Mouse (Mus musculus) CH12.LX (cell line): ENCODE measurements at regions not wholly inside any gene's neighbourhood (a gene's known extent, or its start where the extent isn't known, plus 50 kb on each side); places are given as distances from the start of the nearest gene placed in this dataset.

Source experiments
- DNase-seq: peaks from one replicate; pipeline ENCODE4 v3.0.0-alpha.2; 2013; ENCODE audit errors: extremely low read depth
- H3K27ac ChIP-seq: 2 replicates; pipeline ENCODE4 v1.5.1; 2012; ENCODE audit warnings: low read depth, mild to moderate bottlenecking, control low read depth, moderate library complexity; ENCODE audit not compliant: insufficient read depth
- H3K27me3 ChIP-seq: replicated peaks from 2 replicates; pipeline ENCODE3; 2012; ENCODE audit warnings: inconsistent platforms
- H3K36me3 ChIP-seq, 2 experiments: replicated peaks in 1 of 2; 2 replicates each; pipeline versions ENCODE3 to v1.6.1; 2012; ENCODE audit warnings: inconsistent platforms in 1 of 2, low read length in 1 of 2, mild to moderate bottlenecking in 1 of 2, mixed read lengths in 1 of 2, moderate library complexity in 1 of 2; ENCODE audit not compliant: control insufficient read depth in 1 of 2, insufficient read depth in 1 of 2
- H3K4me1 ChIP-seq, 2 experiments: 2 replicates each; pipeline ENCODE4 v1.6.1; 2012; ENCODE audit warnings: inconsistent platforms in 1 of 2, moderate library complexity in 1 of 2; ENCODE audit not compliant: insufficient read depth in 2 of 2, control insufficient read depth in 1 of 2
- H3K4me2 ChIP-seq: 2 replicates; pipeline ENCODE4 v1.6.1; 2012; ENCODE audit warnings: low read depth, mild to moderate bottlenecking, control low read depth; ENCODE audit not compliant: poor library complexity, insufficient read depth, severe bottlenecking
- H3K4me3 ChIP-seq, 3 experiments: fragments of 150-350 bp in 1 of 3; sonication (generic) in 1 of 3; replicated peaks in 1 of 3; 2 replicates each; pipeline versions ENCODE3 to v1.5.1; 2011 to 2012; ENCODE audit warnings: low read depth in 2 of 3, low read length in 2 of 3, mild to moderate bottlenecking in 2 of 3, moderate library complexity in 2 of 3, control low read depth in 1 of 3, improper control_type of control experiment in 1 of 3, inconsistent platforms in 1 of 3, mixed read lengths in 1 of 3; ENCODE audit not compliant: poor library complexity in 1 of 3
- H3K79me2 ChIP-seq: replicated peaks from 2 replicates; pipeline ENCODE4 v1.6.1; 2012; ENCODE audit warnings: mild to moderate bottlenecking, moderate library complexity; ENCODE audit not compliant: control insufficient read depth, poor library complexity, insufficient read depth, severe bottlenecking; ENCODE audit errors: extremely low read depth
- H3K9ac ChIP-seq: 2 replicates; pipeline ENCODE4 v1.6.1; 2012; ENCODE audit warnings: low read depth, mild to moderate bottlenecking, control low read depth, moderate library complexity; ENCODE audit not compliant: insufficient read depth
- H3K9me3 ChIP-seq: replicated peaks from 2 replicates; pipeline ENCODE3; 2012; ENCODE audit warnings: low read length, inconsistent platforms, mixed read lengths
- BHLHE40 ChIP-seq: IDR thresholded peaks from 2 replicates; pipeline ENCODE4 v1.6.1; 2011; ENCODE audit warnings: mild to moderate bottlenecking, low read depth, low read length, improper control_type of control experiment
- CHD1 ChIP-seq: IDR thresholded peaks from 2 replicates; pipeline ENCODE4 v1.6.1; 2012; ENCODE audit warnings: low read depth, low read length, improper control_type of control experiment, inconsistent platforms
- CHD2 ChIP-seq: IDR thresholded peaks from 2 replicates; pipeline ENCODE4 v1.6.1; 2011; ENCODE audit warnings: low read length, improper control_type of control experiment
- ELF1 ChIP-seq: IDR thresholded peaks from 2 replicates; pipeline ENCODE4 v1.6.1; 2014; ENCODE audit warnings: low read depth, mild to moderate bottlenecking, inconsistent platforms, low read length, improper control_type of control experiment
- EP300 ChIP-seq: IDR thresholded peaks from 2 replicates; pipeline ENCODE4 v1.6.1; 2011; ENCODE audit warnings: low read length, improper control_type of control experiment
- ETS1 ChIP-seq: conservative IDR thresholded peaks from 2 replicates; pipeline ENCODE4 v1.6.1; 2012; ENCODE audit warnings: low read depth, mild to moderate bottlenecking, inconsistent platforms, low read length, improper control_type of control experiment, moderate library complexity
- GABPA ChIP-seq: IDR thresholded peaks from 2 replicates; pipeline ENCODE4 v1.6.1; 2012; ENCODE audit warnings: low read depth, low read length, improper control_type of control experiment, inconsistent platforms; ENCODE audit not compliant: insufficient replicate concordance
- HCFC1 ChIP-seq: IDR thresholded peaks from 2 replicates; pipeline ENCODE4 v1.6.1; 2012; ENCODE audit warnings: low read depth, mild to moderate bottlenecking, inconsistent platforms, low read length, improper control_type of control experiment
- IRF4 ChIP-seq: IDR thresholded peaks from 2 replicates; pipeline ENCODE4 v1.6.1; 2014; ENCODE audit warnings: low read depth, mild to moderate bottlenecking, inconsistent platforms, low read length, improper control_type of control experiment
- MAFK ChIP-seq: IDR thresholded peaks from 2 replicates; pipeline ENCODE4 v1.6.1; 2011; ENCODE audit warnings: low read length, improper control_type of control experiment; ENCODE audit not compliant: insufficient replicate concordance
- MAX ChIP-seq: IDR thresholded peaks from 2 replicates; pipeline ENCODE4 v1.6.1; 2011; ENCODE audit warnings: low read length, improper control_type of control experiment
- MAZ ChIP-seq: IDR thresholded peaks from 2 replicates; pipeline ENCODE4 v1.6.1; 2012; ENCODE audit warnings: low read depth, mild to moderate bottlenecking, inconsistent platforms, low read length, improper control_type of control experiment, moderate library complexity
- MEF2A ChIP-seq: IDR thresholded peaks from 2 replicates; pipeline ENCODE4 v1.6.1; 2014; ENCODE audit warnings: low read depth, mild to moderate bottlenecking, inconsistent platforms, low read length, improper control_type of control experiment, borderline replicate concordance
- MXI1 ChIP-seq: IDR thresholded peaks from 2 replicates; pipeline ENCODE4 v1.6.1; 2011; ENCODE audit warnings: mild to moderate bottlenecking, low read depth, low read length, improper control_type of control experiment
- NRF1 ChIP-seq: IDR thresholded peaks from 2 replicates; pipeline ENCODE4 v1.6.1; 2014; ENCODE audit warnings: low read depth, mild to moderate bottlenecking, inconsistent platforms, low read length, improper control_type of control experiment, moderate library complexity
- POLR2AphosphoS2 ChIP-seq: IDR thresholded peaks from 2 replicates; pipeline ENCODE4 v1.6.1; 2011; ENCODE audit warnings: low read depth, low read length, improper control_type of control experiment
- RCOR1 ChIP-seq: conservative IDR thresholded peaks from 2 replicates; pipeline ENCODE4 v1.6.1; 2012; ENCODE audit warnings: low read depth, mild to moderate bottlenecking, inconsistent platforms, low read length, improper control_type of control experiment
- SIN3A ChIP-seq: IDR thresholded peaks from 2 replicates; pipeline ENCODE4 v1.6.1; 2012; ENCODE audit warnings: low read length, improper control_type of control experiment, inconsistent platforms
- SMC3 ChIP-seq: IDR thresholded peaks from 2 replicates; pipeline ENCODE4 v1.6.1; 2011; ENCODE audit warnings: low read depth, low read length, improper control_type of control experiment
- TCF12 ChIP-seq: IDR thresholded peaks from 2 replicates; pipeline ENCODE4 v1.6.1; 2014; ENCODE audit warnings: low read depth, mild to moderate bottlenecking, inconsistent platforms, low read length, improper control_type of control experiment
- UBTF ChIP-seq: IDR thresholded peaks from 2 replicates; pipeline ENCODE4 v1.6.1; 2012; ENCODE audit warnings: low read depth, mild to moderate bottlenecking, inconsistent platforms, low read length, improper control_type of control experiment, moderate library complexity
- USF1 ChIP-seq: IDR thresholded peaks from 2 replicates; pipeline ENCODE4 v1.6.1; 2014; ENCODE audit warnings: low read depth, mild to moderate bottlenecking, inconsistent platforms, low read length, improper control_type of control experiment
- USF2 ChIP-seq: conservative IDR thresholded peaks from 2 replicates; pipeline ENCODE4 v1.6.1; 2011; ENCODE audit warnings: low read depth, low read length, improper control_type of control experiment
- ZC3H11A ChIP-seq: IDR thresholded peaks from 2 replicates; pipeline ENCODE4 v1.6.1; 2012; ENCODE audit warnings: low read depth, mild to moderate bottlenecking, inconsistent platforms, low read length, improper control_type of control experiment
- ZKSCAN1 ChIP-seq: IDR thresholded peaks from 2 replicates; pipeline ENCODE4 v1.6.1; 2012; ENCODE audit warnings: low read depth, inconsistent platforms, low read length, improper control_type of control experiment, borderline replicate concordance
- dilution Hi-C: fragments of 300-500 bp; cut with MboI; formaldehyde crosslinking; loops from 2 replicates; pipeline ENCODE4 v1.14.3; 2020; ENCODE audit warnings: low sequenced_read_pairs; ENCODE audit not compliant: extremely low pct_unique_long_range_greater_than_20kb, extremely low pct_ligation_motif_present
- in situ Hi-C: fragments of 300-500 bp; cut with MboI; formaldehyde crosslinking; loops from 3 replicates; pipeline ENCODE4 v1.14.3; 2019; ENCODE audit warnings: low sequenced_read_pairs, low pct_ligation_motif_present, low pct_unique_long_range_greater_than_20kb, mixed read lengths

DNA sequence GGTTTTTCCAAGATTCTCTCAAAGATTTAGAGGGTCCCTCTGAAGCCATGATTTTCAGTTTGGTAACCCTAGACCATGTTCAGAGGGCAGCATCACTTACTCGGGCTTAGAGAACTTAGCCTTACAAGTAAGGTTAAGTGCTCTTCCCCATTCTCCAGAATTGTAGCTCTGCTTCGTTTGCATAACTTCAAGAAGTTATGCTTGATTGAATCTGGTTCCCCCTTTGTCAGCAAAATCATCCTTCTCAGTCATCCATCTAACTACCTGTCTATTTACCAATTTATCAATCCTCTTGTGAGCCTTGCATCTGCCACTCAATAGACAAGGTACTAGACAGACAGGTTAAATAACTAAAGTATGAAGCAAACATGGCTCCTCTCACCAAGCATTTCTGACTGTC lies 856.1 kb upstream of the Cited2 start:
- no peaks in the 10 kb centered on the region for H3K27me3 ChIP-seq
- H3K4me2 ChIP-seq, result no peak overlapping the region
- H3K36me3 ChIP-seq, result no peaks in the 10 kb centered on the region
- H3K79me2 ChIP-seq, result no peaks in the 10 kb centered on the region
- TF ChIP-seq RCOR1 (no peak), MAFK (peak; percentile 80)
- H3K27ac ChIP-seq, result no peak overlapping the region
- dilution Hi-C loops (no loop called here), in situ Hi-C loops (no loop called here)
- no peak overlapping the region for H3K9ac ChIP-seq
- H3K4me3 ChIP-seq, result no peak overlapping the region
- peaks cover 0 to 8% of the 10 kb centered on the region in 2 experiments; a peak in 1 of 4 replicates for H3K4me1 ChIP-seq
- peak; percentile 46 for DNase-seq
- peaks cover 2% of the 10 kb centered on the region for H3K9me3 ChIP-seq

DNA sequence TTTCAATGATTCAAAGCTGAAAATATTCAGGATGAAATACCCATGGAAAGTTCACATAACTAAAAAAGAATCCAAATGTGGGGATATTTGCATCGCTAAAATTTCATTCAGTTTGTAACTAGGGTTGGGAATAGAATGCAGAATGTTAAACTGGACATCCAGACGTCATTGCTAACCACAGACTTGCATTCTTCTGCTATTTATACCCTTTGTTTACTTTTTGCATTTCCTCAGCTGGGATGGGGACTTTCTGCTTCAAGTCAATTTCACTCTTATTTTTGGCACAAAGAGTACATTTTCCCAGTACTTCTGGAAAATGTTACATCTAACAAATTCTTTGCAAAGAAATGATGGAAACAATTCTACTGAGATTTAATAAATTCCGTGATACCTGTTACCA lies 848.9 kb upstream of the Cited2 start:
- in situ Hi-C loops, result no loop called here
- dilution Hi-C loops, result no loop called here
- TF ChIP-seq SMC3 (no peak), ETS1 (peak; percentile 79; the same call in 1 of the 2 replicates), EP300 (peak; percentile 62; the same call in 1 of the 2 replicates), SIN3A (no peak), GABPA (no peak), TCF12 (peak; percentile 32; the same call in 1 of the 2 replicates), BHLHE40 (peak; percentile 32; the same call in 1 of the 2 replicates), MEF2A (peak; percentile 96)
- TF ChIP-seq, all 38 proteins: peak for 5

DNA sequence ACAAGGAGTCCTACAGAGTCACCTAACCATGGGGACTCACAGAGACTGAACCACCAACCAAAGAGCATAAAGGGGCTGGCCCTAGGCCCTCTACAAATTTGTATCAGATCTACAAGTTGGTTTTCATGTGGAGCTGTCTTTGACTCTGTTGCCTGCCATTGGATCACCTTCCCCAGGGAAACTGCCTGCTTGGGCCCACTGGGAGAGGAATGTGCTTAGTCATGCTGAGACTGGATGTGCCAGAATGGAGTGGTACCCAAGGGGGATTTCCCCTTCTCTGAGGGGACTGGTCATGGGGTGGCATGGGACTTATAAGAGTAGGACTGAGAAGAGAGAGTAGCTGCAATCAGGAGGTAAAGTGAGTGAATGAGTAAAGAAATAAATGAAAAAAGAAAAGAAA lies 844.8 kb upstream of the Cited2 start:
- Histone ChIP-seq H3K4me3 (no peak overlapping the region), H3K4me2 (0 out of 2 replicates have a peak overlapping the region, but pooled peaks have one; percentile 6), H3K27me3 (no peaks in the 10 kb centered on the region), H3K9me3 (no peaks in the 10 kb centered on the region), H3K9ac (no peak overlapping the region), H3K27ac (no peak overlapping the region), H3K36me3 (no peaks in the 10 kb centered on the region), H3K79me2 (no peaks in the 10 kb centered on the region), H3K4me1 (peaks cover 0 to 39% of the 10 kb centered on the region in 2 experiments; a peak in 2 of 4 replicates)
- dilution Hi-C loops (no loop called here), in situ Hi-C loops (no loop called here)
- peak; percentile 56 for DNase-seq
- TF ChIP-seq NRF1 (no peak), CHD2 (no peak), RCOR1 (no peak), SIN3A (no peak), MXI1 (no peak), TCF12 (no peak), POLR2AphosphoS2 (no peak), EP300 (peak; percentile 39), HCFC1 (no peak), MEF2A (no peak), USF2 (no peak), ZKSCAN1 (no peak), SMC3 (no peak), ETS1 (peak; percentile 33; the same call in 1 of the 2 replicates), CHD1 (no peak), MAFK (peak; percentile 72; the same call in 1 of the 2 replicates), ELF1 (no peak), IRF4 (peak; percentile 57), MAZ (no peak), MAX (no peak), USF1 (no peak), ZC3H11A (no peak), UBTF (no peak)

More for the DNA sequence above, 848.9 kb upstream of the Cited2 start:
- no peak for DNase-seq
- no peaks in the 10 kb centered on the region for H3K79me2 ChIP-seq
- no peak overlapping the region for H3K4me3 ChIP-seq
- no peak overlapping the region for H3K9ac ChIP-seq
- H3K4me2 ChIP-seq, result peak overlapping the region; percentile 21; the same call in 1 of the 2 replicates
- no peaks in the 10 kb centered on the region for H3K9me3 ChIP-seq
- no peak overlapping the region for H3K27ac ChIP-seq
- H3K27me3 ChIP-seq, result no peaks in the 10 kb centered on the region
- peaks cover 0 to 28% of the 10 kb centered on the region in 2 experiments; a peak in 2 of 4 replicates for H3K4me1 ChIP-seq
- no peaks in the 10 kb centered on the region for H3K36me3 ChIP-seq
